Mouse (Mus musculus) hindbrain, embryonic 13.5 days (tissue): Measurements from ENCODE around the gene Cdc42se1. TPM values are rescaled to one million over a fixed set of nuclear protein-coding genes. Genes with fewer than 3 reads are reported as not detected.

Experiments used
- ATAC-seq: fragments of 200-750 bp; cut with Nextera tagmentation; 2 replicates; pipeline ENCODE4 v1.8.0; 2017; ENCODE audit warnings: moderate TSS enrichment; ENCODE audit not compliant: low FRiP score
- H3K27ac ChIP-seq: fragments of 300-500 bp; sonication (generic); 2 replicates; pipeline ENCODE4 v1.5.1; 2015; ENCODE audit warnings: inconsistent platforms, mild to moderate bottlenecking, moderate library complexity
- H3K27me3 ChIP-seq: fragments of 300-500 bp; sonication (generic); 2 replicates; pipeline ENCODE4 v1.6.1; 2015; ENCODE audit warnings: mild to moderate bottlenecking, inconsistent platforms
- H3K36me3 ChIP-seq: fragments of 300-500 bp; sonication (generic); 2 replicates; pipeline ENCODE4 v1.6.1; 2015; ENCODE audit warnings: mild to moderate bottlenecking, inconsistent platforms
- H3K4me1 ChIP-seq: fragments of 300-500 bp; sonication (generic); replicated peaks from 2 replicates; pipeline ENCODE4 v1.6.1; 2015; ENCODE audit warnings: inconsistent platforms
- H3K4me2 ChIP-seq: fragments of 300-500 bp; sonication (generic); 2 replicates; pipeline ENCODE4 v1.6.1; 2015; ENCODE audit warnings: inconsistent platforms, mild to moderate bottlenecking, moderate library complexity
- H3K4me3 ChIP-seq: fragments of 300-500 bp; sonication (generic); 2 replicates; pipeline ENCODE4 v1.5.1; 2015; ENCODE audit warnings: mild to moderate bottlenecking, inconsistent platforms
- H3K9ac ChIP-seq: fragments of 300-500 bp; sonication (generic); 2 replicates; pipeline ENCODE4 v1.6.1; 2015; ENCODE audit warnings: mild to moderate bottlenecking, inconsistent platforms
- H3K9me3 ChIP-seq: fragments of 300-500 bp; sonication (generic); 2 replicates; pipeline ENCODE4 v1.6.1; 2016; ENCODE audit warnings: inconsistent platforms
- WGBS: fragments of 180-500 bp; shearing (Covaris S2); methylation state at CpG from one replicate; pipeline ENCODE4 v1.1.7; 2015; 5-methylcytosine and 5-hydroxymethylcytosine counted together
- polyA plus RNA-seq: library from polyadenylated mRNA; unstranded; fragments of >200 nt; fragmentation: Nextera tagmentation; extraction: Ambion mirVana; gene quantifications from 2 replicates; pipeline ENCODE4 v1.2.1, GENCODE M21; 2015

Cdc42se1 gene
- polyA plus RNA-seq, 1 experiment from 2014 or later: 68.9 TPM

DNA sequence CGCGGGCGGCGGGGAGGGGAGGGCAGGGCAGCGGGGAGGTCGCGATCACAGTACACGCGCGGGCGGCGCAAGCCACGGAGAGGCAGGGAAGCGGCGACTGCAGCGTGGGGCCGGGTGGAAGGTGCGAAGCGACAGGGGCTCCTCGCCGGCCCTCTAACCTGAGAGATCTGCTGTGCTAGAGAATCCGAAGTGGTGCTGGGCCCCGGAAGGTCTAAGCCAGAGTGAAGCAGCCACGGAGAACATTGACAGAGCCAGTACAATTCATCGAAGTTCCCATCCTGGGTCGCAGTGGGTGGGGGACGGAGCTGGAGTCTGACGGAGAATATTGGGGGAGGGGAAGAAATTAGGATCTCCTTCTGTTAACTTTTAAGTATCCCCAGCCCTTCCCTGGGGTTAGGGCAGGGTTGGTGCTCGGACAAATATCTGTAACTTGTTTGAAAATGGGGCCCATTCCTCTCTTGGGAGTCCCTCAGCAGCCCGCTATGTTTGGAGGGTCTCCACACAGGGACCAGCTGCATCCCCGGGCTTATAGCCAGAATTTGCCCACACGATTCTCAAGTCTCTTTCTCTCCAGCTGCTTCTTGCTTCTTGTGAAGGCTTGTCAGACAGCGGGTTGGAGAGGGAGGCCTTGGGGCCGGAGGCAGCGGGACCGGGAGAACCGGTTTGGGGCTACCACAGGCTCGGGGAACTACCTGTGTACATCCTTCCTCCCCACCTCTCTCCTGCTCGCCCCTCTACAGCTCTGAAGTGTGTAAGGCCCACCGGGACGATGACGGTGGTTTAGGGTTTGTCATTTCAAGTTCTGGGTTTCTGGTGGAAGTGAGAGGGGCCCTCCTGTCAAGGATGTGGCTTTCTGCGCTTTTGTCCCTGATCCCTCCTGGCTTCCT is 605 bp downstream of the Cdc42se1 start:
- Histone ChIP-seq H3K27ac (peak overlapping the region; percentile 99), H3K9me3 (no peaks in the 10 kb centered on the region), H3K4me3 (peak overlapping the region; percentile 88), H3K4me1 (peaks cover 62% of the 10 kb centered on the region), H3K27me3 (no peaks in the 10 kb centered on the region), H3K36me3 (peaks cover 42% of the 10 kb centered on the region), H3K4me2 (peak overlapping the region; percentile 88), H3K9ac (peak overlapping the region; percentile 95)
- WGBS: under 1% methylated on average over 43 of the region's 43 CpGs
- ATAC-seq: peak; percentile 18; the same call in 1 of the 2 replicates

- peak; percentile 2; the same call in 1 of the 2 replicates for ATAC-seq
These were observed 1.4 kb downstream of the Cdc42se1 start for GRCm38 (mm10) chr3:95229781-95230494.

DNA sequence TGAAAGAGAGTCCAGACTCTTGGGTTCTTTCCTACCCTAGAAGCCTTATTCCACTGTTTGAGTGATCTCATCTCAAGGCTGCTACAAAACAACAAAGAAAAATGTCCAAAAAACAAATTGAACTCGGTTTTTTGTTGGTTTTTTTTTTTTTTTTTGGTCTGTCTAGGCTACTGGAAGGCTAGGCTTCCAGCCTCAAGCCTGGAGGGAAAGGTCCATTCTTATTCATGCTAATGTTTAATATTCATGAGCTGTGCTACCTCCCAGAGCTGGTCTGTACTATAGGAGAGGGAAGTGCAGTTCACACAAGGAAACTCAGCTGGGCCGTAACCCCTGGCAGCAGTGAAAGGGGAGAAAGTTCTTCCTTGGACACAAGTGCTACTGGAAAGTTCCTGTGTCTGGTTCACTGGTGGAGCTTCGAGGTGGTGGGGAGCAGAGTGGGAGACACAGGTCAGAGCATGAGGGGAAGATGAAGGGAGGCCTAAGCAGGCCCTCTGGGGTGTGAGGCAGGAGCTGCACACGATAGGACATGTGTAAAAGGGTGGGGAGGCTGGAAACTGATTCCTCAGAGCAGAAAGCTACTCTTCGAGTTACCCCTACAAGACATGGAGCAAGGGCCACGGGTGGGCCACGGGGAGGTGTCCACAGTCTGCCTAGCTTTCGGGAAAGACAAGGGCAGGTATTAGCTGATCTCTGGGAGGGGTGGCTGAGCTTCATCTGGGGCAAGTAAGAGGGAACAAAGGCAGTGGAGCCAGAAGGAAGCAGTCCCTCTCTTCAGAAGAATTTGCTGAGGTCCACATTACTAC is 2.2 kb downstream of the Cdc42se1 start:
- H3K4me3 ChIP-seq: peak overlapping the region; percentile 88
- H3K36me3 ChIP-seq: peaks cover 45% of the 10 kb centered on the region
- peak overlapping the region; percentile 88 for H3K4me2 ChIP-seq
- ATAC-seq: no peak
- H3K9ac ChIP-seq: peak overlapping the region; percentile 95
- H3K9me3 ChIP-seq: no peaks in the 10 kb centered on the region
- peaks cover 46% of the 10 kb centered on the region for H3K4me1 ChIP-seq
- peak overlapping the region; percentile 99 for H3K27ac ChIP-seq
- no peaks in the 10 kb centered on the region for H3K27me3 ChIP-seq
- 31% methylated on average over 8 of the region's 8 CpGs for WGBS

More at GRCm38 (mm10) chr3:95229781-95230494, 1.4 kb downstream of the Cdc42se1 start:
- Histone ChIP-seq H3K27ac (peak overlapping the region; percentile 99), H3K36me3 (peaks cover 45% of the 10 kb centered on the region), H3K27me3 (no peaks in the 10 kb centered on the region), H3K9ac (peak overlapping the region; percentile 95), H3K4me1 (peaks cover 54% of the 10 kb centered on the region), H3K4me2 (peak overlapping the region; percentile 88), H3K4me3 (peak overlapping the region; percentile 88), H3K9me3 (no peaks in the 10 kb centered on the region)
- under 1% methylated on average over 13 of the region's 13 CpGs for WGBS

DNA sequence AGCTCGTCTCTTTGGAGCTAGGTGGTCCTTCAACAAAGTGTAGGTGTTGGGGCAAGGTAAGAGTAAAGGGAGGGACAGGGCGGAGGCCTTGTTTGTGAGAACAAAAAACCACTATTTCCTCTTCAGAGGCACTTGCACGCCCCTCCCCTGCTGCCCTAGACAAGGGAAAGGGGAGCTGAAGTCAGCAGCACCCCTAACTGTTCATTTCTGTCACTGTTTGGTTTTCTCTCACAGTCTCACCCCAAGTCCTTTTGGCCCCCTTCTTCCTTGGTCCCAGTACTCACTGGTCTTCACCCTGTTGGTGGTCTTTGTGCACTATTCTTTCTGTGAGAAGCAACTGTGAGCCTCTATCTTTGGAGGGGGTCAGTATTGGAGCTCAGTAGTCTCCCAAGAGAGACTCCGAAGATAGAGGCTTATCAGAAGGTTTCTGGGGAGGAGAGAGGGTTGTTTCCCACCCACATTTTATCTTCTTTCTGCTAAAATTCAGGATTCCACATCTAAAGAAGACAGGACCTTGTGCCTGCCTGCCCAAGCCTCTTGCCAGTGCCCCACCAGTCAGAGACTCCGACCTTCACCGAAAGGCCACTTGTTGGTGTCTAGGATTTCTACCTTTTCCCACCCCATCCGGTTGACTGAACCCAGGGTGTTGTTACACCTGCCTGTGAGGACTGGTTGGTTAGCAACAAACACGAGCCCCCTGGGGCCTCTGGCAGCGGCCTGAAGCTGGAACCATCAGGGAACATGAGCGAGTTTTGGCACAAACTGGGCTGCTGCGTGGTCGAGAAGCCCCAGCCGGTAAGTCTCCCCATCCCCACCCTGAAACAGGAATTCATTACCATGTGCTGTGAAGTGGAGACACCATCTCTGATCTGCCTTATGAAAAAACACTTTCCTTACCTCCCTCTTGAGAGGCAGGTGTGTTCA is 3.0 kb downstream of the Cdc42se1 start, which contains the start of gene Mllt11:
Mllt11 (minus strand) TSS at position 874 of the 924 bp plus-strand sequence.
- Histone ChIP-seq H3K36me3 (peaks cover 51% of the 10 kb centered on the region), H3K4me1 (peaks cover 38% of the 10 kb centered on the region)

GRCm38 (mm10) chr3:95232771-95233170 is 4.2 kb downstream of the Cdc42se1 start:
- H3K27me3 ChIP-seq: no peaks in the 10 kb centered on the region
- H3K36me3 ChIP-seq: peaks cover 63% of the 10 kb centered on the region
- no peaks in the 10 kb centered on the region for H3K9me3 ChIP-seq
- 93% methylated on average over 7 of the region's 7 CpGs for WGBS
- H3K4me2 ChIP-seq: no peak overlapping the region
- no peak for ATAC-seq
- peaks cover 36% of the 10 kb centered on the region for H3K4me1 ChIP-seq
- no peak overlapping the region for H3K27ac ChIP-seq
- 0 out of 2 replicates have a peak overlapping the region, but pooled peaks have one; percentile 24 for H3K9ac ChIP-seq
- no peak overlapping the region for H3K4me3 ChIP-seq

More for the DNA sequence above, 3.0 kb downstream of the Cdc42se1 start, which contains the start of gene Mllt11:
- no peak for ATAC-seq
- peak within 1 kb of the TSS; percentile 95 for H3K9ac ChIP-seq
- H3K9me3 ChIP-seq: no peaks in the 10 kb centered on the region
- WGBS: 67% methylated on average over 13 of the region's 13 CpGs
- H3K4me2 ChIP-seq: peak within 1 kb of the TSS; percentile 88
- no peaks in the 10 kb centered on the region for H3K27me3 ChIP-seq
- H3K4me3 ChIP-seq: peak within 1 kb of the TSS; percentile 88
- peak within 1 kb of the TSS; percentile 99 for H3K27ac ChIP-seq

GRCm38 (mm10) chr3:95233303-95233980 is 4.9 kb downstream of the Cdc42se1 start:
- ATAC-seq: no peak
- H3K27ac ChIP-seq: no peak overlapping the region
- H3K9me3 ChIP-seq: no peaks in the 10 kb centered on the region
- H3K4me3 ChIP-seq: no peak overlapping the region
- H3K27me3 ChIP-seq: no peaks in the 10 kb centered on the region
- H3K9ac ChIP-seq: no peak overlapping the region
- H3K36me3 ChIP-seq: peaks cover 70% of the 10 kb centered on the region
- no peak overlapping the region for H3K4me2 ChIP-seq
- peaks cover 36% of the 10 kb centered on the region for H3K4me1 ChIP-seq
- 82% methylated on average over 16 of the region's 16 CpGs for WGBS

DNA sequence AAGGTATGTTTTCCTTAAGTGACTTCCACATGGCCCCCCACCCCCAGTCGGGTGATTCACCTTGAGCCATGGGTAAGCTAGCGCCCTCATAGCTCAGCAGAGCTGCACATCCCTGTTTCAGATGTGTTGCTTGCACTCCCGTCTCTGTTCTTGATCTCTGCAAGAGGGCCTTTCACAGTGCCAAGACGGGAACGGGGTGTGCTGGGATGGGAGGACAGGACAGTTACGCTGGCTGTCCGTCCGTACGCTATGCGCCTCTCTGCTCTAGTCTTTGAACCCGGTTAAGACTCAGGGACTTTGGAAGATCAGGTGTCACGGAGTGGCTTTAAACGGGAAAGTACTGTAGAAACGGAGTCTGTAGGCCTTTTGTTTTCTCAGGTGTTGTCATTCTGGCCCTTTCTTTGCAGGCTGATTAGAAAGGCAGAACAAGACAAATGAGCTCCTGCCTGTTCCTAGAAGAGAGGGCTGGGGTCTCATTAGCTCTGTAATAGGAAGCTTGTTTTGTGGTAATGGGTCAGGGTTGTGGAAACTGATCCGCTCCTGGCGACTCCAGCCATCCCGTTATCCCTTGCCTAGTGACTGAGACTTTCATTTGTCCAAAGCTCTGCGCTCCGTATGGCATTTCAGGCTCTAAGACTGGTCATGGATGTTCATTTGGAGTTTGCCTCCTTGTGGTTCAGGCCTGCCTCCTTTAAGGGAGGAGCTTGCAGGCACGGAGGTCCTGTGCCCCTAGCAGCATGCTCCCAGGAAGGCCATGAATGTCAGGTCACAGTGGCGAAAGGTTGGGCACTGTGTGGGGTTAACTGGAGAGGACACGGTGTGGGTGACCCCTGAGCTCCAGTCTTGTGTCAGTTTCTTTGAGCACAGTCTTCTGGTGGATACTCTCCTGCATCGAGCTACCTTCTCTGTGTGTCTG is 7.1 kb downstream of the Cdc42se1 start:
- Histone ChIP-seq H3K27me3 (no peaks in the 10 kb centered on the region), H3K9me3 (no peaks in the 10 kb centered on the region), H3K9ac (no peak overlapping the region), H3K4me3 (no peak overlapping the region), H3K4me1 (peaks cover 21% of the 10 kb centered on the region), H3K27ac (no peak overlapping the region; the same call in 1 of the 2 replicates), H3K4me2 (no peak overlapping the region), H3K36me3 (peaks cover 70% of the 10 kb centered on the region)
- no peak for ATAC-seq
- WGBS: 73% methylated on average over 23 of the region's 23 CpGs

GRCm38 (mm10) chr3:95237541-95238099 is 9.1 kb downstream of the Cdc42se1 start:
- Histone ChIP-seq H3K4me2 (no peak overlapping the region), H3K36me3 (peaks cover 65% of the 10 kb centered on the region), H3K27ac (no peak overlapping the region), H3K9ac (no peak overlapping the region), H3K4me3 (no peak overlapping the region), H3K4me1 (peaks cover 3% of the 10 kb centered on the region; the same call in 1 of the 2 replicates), H3K9me3 (no peaks in the 10 kb centered on the region), H3K27me3 (no peaks in the 10 kb centered on the region)
- WGBS: 92% methylated on average over 8 of the region's 8 CpGs
- ATAC-seq: no peak

GRCm38 (mm10) chr3:95239022-95239421 is 10.5 kb downstream of the Cdc42se1 start:
- no peak overlapping the region for H3K4me2 ChIP-seq
- no peaks in the 10 kb centered on the region for H3K9me3 ChIP-seq
- no peaks in the 10 kb centered on the region for H3K27me3 ChIP-seq
- peaks cover 57% of the 10 kb centered on the region for H3K36me3 ChIP-seq
- no peak overlapping the region for H3K27ac ChIP-seq
- H3K4me3 ChIP-seq: no peak overlapping the region
- ATAC-seq: no peak
- WGBS: 92% methylated on average over 6 of the region's 6 CpGs
- H3K9ac ChIP-seq: no peak overlapping the region
- H3K4me1 ChIP-seq: no peaks in the 10 kb centered on the region
